ENCODE assay signal across 7 mouse cellular contexts in the genomic region with DNA sequence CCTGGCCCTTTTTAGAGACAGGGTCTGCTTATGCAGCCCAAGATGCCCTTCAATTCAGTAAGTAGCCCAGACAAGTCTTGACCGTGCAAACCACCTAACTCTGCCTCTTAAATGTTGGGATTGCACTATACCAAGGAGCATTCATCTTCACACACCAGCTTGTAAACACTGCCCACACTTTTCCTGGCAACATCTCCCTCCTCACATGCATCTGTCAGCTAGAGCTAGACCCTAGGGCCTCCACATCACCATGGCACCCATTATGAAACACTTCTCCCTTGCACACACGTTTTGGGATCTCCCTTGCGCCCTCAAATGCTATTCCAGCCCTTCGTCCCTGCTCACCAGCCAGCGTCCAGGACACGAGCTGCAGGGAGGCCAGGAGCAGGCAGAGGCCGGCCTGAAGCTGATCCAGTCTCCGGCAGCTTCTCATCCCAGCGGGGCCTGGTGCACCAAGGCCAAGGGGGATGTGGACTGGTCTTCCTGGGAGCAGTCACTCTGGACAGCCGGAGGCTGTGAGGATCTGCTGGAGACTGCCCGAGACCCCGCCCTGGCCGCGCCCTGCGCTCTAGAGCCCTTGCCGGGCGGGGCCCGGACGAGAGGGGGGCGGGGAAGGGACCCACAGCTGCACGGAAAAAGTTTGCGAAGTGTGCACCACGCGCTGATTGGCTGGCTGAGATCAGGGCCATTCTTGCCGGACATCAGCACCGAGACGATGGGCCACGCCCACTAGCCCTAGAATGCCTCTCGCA. TPM values are rescaled to one million over a fixed set of nuclear protein-coding genes. Genes with fewer than 3 reads are reported as not detected.
DNase-seq lines count a peak whose midpoint lies in the region; ATAC-seq and TF ChIP-seq lines count a peak whose summit lies in the region.

A gene (minus strand): TSS at position 547 of the 752 bp plus-strand sequence.

- no peaks in the 10 kb centered on the region for H3K36me3 ChIP-seq in embryonic facial prominence, embryonic 14.5 days (ENCODE audit: control insufficient read depth, insufficient read depth, low read length)
- no peaks in the 10 kb centered on the region for H3K36me3 ChIP-seq in heart, embryonic 11.5 days (ENCODE audit: control insufficient read depth, insufficient read depth, low read length)
- no peaks in the 10 kb centered on the region for H3K36me3 ChIP-seq in kidney, postnatal 0 days (ENCODE audit: insufficient read depth, low read length)

- peaks cover 11% of the 10 kb centered on the region; the same call in 1 of the 2 replicates for H3K4me1 ChIP-seq in embryonic facial prominence, embryonic 14.5 days (ENCODE audit: control insufficient read depth, insufficient read depth, low read length)
- H3K4me1 ChIP-seq in heart, embryonic 11.5 days (ENCODE audit: control insufficient read depth, insufficient read depth, low read length), result peaks cover 7% of the 10 kb centered on the region
- H3K4me1 ChIP-seq in kidney, postnatal 0 days (replicated peaks; ENCODE audit: insufficient read depth, low read length), result peaks cover 4% of the 10 kb centered on the region; the same call in 1 of the 2 replicates

- H3K4me3 ChIP-seq in embryonic facial prominence, embryonic 14.5 days (ENCODE audit: low read depth, low read length), result peak within 1 kb of the TSS; percentile 18
- H3K4me3 ChIP-seq in heart, embryonic 11.5 days (ENCODE audit: low read depth, low read length), result peak within 1 kb of the TSS; percentile 20
- H3K4me3 ChIP-seq in kidney, postnatal 0 days (replicated peaks; ENCODE audit: low read depth, low read length), result no peak within 1 kb of the TSS

- no peaks in the 10 kb centered on the region; the same call in 1 of the 2 replicates for H3K27me3 ChIP-seq in embryonic facial prominence, embryonic 14.5 days (replicated peaks; ENCODE audit: control insufficient read depth, insufficient read depth, low read length)
- peaks cover 17% of the 10 kb centered on the region for H3K27me3 ChIP-seq in heart, embryonic 11.5 days (ENCODE audit: control insufficient read depth, insufficient read depth, low read length)
- H3K27me3 ChIP-seq in kidney, postnatal 0 days (ENCODE audit: insufficient read depth, low read length), result no peaks in the 10 kb centered on the region; the same call in 1 of the 2 replicates

- peak within 1 kb of the TSS; percentile 46 for H3K4me2 ChIP-seq in embryonic facial prominence, embryonic 14.5 days (ENCODE audit: low read depth, low read length)
- peak within 1 kb of the TSS; percentile 56 for H3K4me2 ChIP-seq in heart, embryonic 11.5 days
- peak within 1 kb of the TSS; percentile 49 for H3K4me2 ChIP-seq in kidney, postnatal 0 days (ENCODE audit: low read length)

- peak; percentile 61; the same call in 1 of the 2 replicates for ATAC-seq in embryonic facial prominence, embryonic 14.5 days (ENCODE audit: low read depth)
- peak; percentile 68; the same call in 1 of the 2 replicates for ATAC-seq in heart, embryonic 11.5 days (replicated peaks; ENCODE audit: insufficient number of reproducible peaks, low FRiP score, low TSS enrichment)
- peak; percentile 69 for ATAC-seq in kidney, postnatal 0 days (replicated peaks; ENCODE audit: low FRiP score, low read depth)

- peak; percentile 92 for DNase-seq in adrenal gland, adult 2 months
- peak; percentile 55 for DNase-seq in embryonic facial prominence, embryonic 14.5 days (ENCODE audit: low spot score)
- peak; percentile 59 for DNase-seq in kidney, postnatal 0 days (ENCODE audit: low spot score)
- DNase-seq in lung, postnatal 4 days, result peak; percentile 53 to 76
- peak; percentile 6 for DNase-seq in telencephalon, adult 2 months (ENCODE audit: low read depth, low spot score)
- DNase-seq in right cerebral cortex, postnatal 36 days (ENCODE audit: low spot score in 2 of 2), result no peak

- H3K9me3 ChIP-seq in embryonic facial prominence, embryonic 14.5 days (ENCODE audit: control insufficient read depth, low read length), result no peaks in the 10 kb centered on the region
- no peaks in the 10 kb centered on the region for H3K9me3 ChIP-seq in heart, embryonic 11.5 days (replicated peaks; ENCODE audit: control insufficient read depth, low read length)
- no peaks in the 10 kb centered on the region for H3K9me3 ChIP-seq in kidney, postnatal 0 days (replicated peaks; ENCODE audit: low read length)

- H3K27ac ChIP-seq in embryonic facial prominence, embryonic 14.5 days (replicated peaks; ENCODE audit: low read depth, low read length), result no peak within 1 kb of the TSS
- H3K27ac ChIP-seq in heart, embryonic 11.5 days (ENCODE audit: low read depth, low read length), result no peak within 1 kb of the TSS
- H3K27ac ChIP-seq in kidney, postnatal 0 days, result no peak within 1 kb of the TSS

- no peak for TF ChIP-seq CTCF in kidney, postnatal 0 days (IDR thresholded peaks at IDR 0.05; ENCODE audit: low read depth)

- H3K9ac ChIP-seq in embryonic facial prominence, embryonic 14.5 days (ENCODE audit: low read depth, low read length), result peak within 1 kb of the TSS; percentile 20; the same call in 1 of the 2 replicates
- H3K9ac ChIP-seq in heart, embryonic 11.5 days (ENCODE audit: low read depth, low read length), result peak within 1 kb of the TSS; percentile 6; the same call in 1 of the 2 replicates
- no peak within 1 kb of the TSS for H3K9ac ChIP-seq in kidney, postnatal 0 days (ENCODE audit: low read depth, low read length)

- 7% methylated on average over 19 of the region's 29 CpGs for WGBS in embryonic facial prominence, embryonic 14.5 days
- WGBS in heart, embryonic 11.5 days (ENCODE audit: insufficient replicate concordance), result 6% methylated on average over 29 of the region's 29 CpGs
- 4% methylated on average over 29 of the region's 29 CpGs for WGBS in kidney, postnatal 0 days

RNA-seq across cellular contexts. Expression of the gene that starts here (rescaled TPM):
- 100 to 1,000 TPM in 1 of 2 experiments, 10 to 100 TPM in 1; 78.4 to 293 TPM for total RNA-seq in adrenal gland, adult 2 months (2021)
- 108 and 110 TPM in 2 replicates for polyA plus RNA-seq in adrenal gland, adult 2 months (2012; rRNA removed)
- 8.3 and 13.2 TPM in 2 replicates for polyA plus RNA-seq in embryonic facial prominence, embryonic 14.5 days (2014; fragmentation: Nextera tagmentation; extraction: Ambion mirVana)
- polyA plus RNA-seq in heart, embryonic 11.5 days (2014; fragmentation: Nextera tagmentation; extraction: Ambion mirVana), result 0.04 TPM in 1 of 2 replicates, not detected in the other
- polyA plus RNA-seq in kidney, postnatal 0 days (2015; fragmentation: Nextera tagmentation; extraction: Ambion mirVana), result 0.82 and 1.2 TPM in 2 replicates

Comparison
In these comparisons a context has a peak if more than half of its experiments do, and no peak if none do; other contexts are left out.
1. Peak in ATAC-seq, H3K4me3 ChIP-seq, H3K9ac ChIP-seq and H3K4me2 ChIP-seq in heart, embryonic 11.5 days; RNA of the gene not detected or under 1 TPM.
2. DNase-seq: peak in adrenal gland, adult 2 months (single experiment), embryonic facial prominence, embryonic 14.5 days (single experiment), kidney, postnatal 0 days (single experiment), lung, postnatal 4 days (2 of 2) and telencephalon, adult 2 months (single experiment); none in right cerebral cortex, postnatal 36 days (0 of 2).
3. Peak in every context shown above with its lines, with median percentiles within 50 percentile points of each other: ATAC-seq and H3K4me2 ChIP-seq.